Mouse (Mus musculus): ENCODE data around the gene Tyro3.

DNA sequence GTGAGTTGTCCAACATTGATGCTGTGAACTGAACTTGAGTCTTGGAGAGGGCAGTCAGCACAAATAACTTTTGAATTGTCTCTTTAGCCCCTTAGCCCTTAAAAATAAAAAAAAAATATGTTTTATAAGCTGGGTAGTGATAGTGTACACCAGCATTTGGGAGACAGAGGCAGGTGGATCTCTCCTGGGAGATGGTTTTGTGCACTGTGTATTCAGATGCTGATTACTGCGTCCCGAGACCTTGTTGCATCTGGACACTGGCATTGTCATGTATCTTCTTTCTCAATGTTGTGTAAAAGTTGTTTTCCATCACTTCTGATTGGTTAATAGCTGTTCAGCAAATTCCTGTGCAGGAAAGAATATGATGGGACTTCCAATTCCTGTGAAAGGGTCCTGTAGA, 59.8 kb downstream of the Tyro3 start:
- TF ChIP-seq CTCF (IDR thresholded peaks at IDR 0.05; ENCODE audit: extremely low read depth, insufficient read depth, low read length) (no peak), POLR2A (IDR thresholded peaks at IDR 0.05; ENCODE audit: extremely low read depth, insufficient read depth, low read length) (no peak)

All from cortical plate, adult 2 months (tissue).